Mouse (Mus musculus): ENCODE measurements at regions not wholly inside any gene's neighbourhood (a gene's known extent, or its start where the extent isn't known, plus 50 kb on each side); places are given as distances from the start of the nearest gene placed in this dataset.

- TF ChIP-seq GATA1 (IDR thresholded peaks at IDR 0.05; ENCODE audit: low read length) = no peak
These were observed 50.1 kb upstream of the Mdm1 start for GRCm38 (mm10) chr10:118091476-118091875.

Measured in G1E-ER4 (cell line).